Mouse (Mus musculus): ENCODE results near the gene Golgb1. TPM values are rescaled to one million over a fixed set of nuclear protein-coding genes. Genes with fewer than 3 reads are reported as not detected.

The Golgb1 gene
- total and polyA plus RNA-seq, 3 experiments = 16.8 to 35.0 (median 34.1) TPM

- Histone ChIP-seq H3K4me3 (ENCODE audit: control insufficient read depth in 1 of 2, insufficient read depth in 1 of 2, low read depth in 2 of 2, low read length in 2 of 2) (no peak overlapping the region), H3K4me1 (ENCODE audit: control insufficient read depth in 1 of 2, insufficient read depth in 2 of 2, low read length in 2 of 2) (no peaks in the 10 kb centered on the region), H3K9me3 (replicated peaks; ENCODE audit: insufficient read depth, low read length) (no peaks in the 10 kb centered on the region), H3K27ac (ENCODE audit: control insufficient read depth, low read depth, low read length) (no peak overlapping the region), H3K27me3 (ENCODE audit: control insufficient read depth in 1 of 2, insufficient read depth in 2 of 2, low read length in 2 of 2) (peaks cover 3% of the 10 kb centered on the region in 2 experiments; a peak in 3 of 4 replicates), H3K36me3 (ENCODE audit: control insufficient read depth in 1 of 2, insufficient read depth in 2 of 2, low read length in 2 of 2) (no peaks in the 10 kb centered on the region), H3K9ac (ENCODE audit: control insufficient read depth, low read depth, low read length, poor library complexity, severe bottlenecking) (no peak overlapping the region), H3K79me2 (ENCODE audit: control insufficient read depth, insufficient read depth, low read length, poor library complexity) (no peaks in the 10 kb centered on the region)
- DNase-seq (ENCODE audit: low read depth, low spot score) = no peak
- TF ChIP-seq ETS1 (IDR thresholded peaks at IDR 0.05; ENCODE audit: low read depth, low read length) (no peak), E2F4 (IDR thresholded peaks at IDR 0.05; ENCODE audit: borderline replicate concordance, low read depth, low read length) (no peak), MAZ (IDR thresholded peaks at IDR 0.05; ENCODE audit: low read depth, low read length) (no peak), ZC3H11A (IDR thresholded peaks at IDR 0.05; ENCODE audit: low read depth, low read length) (no peak), ZNF384 (IDR thresholded peaks at IDR 0.05; ENCODE audit: low read depth, low read length) (no peak), MAX (IDR thresholded peaks at IDR 0.05; ENCODE audit: low read length) (no peak), USF1 (IDR thresholded peaks at IDR 0.05; ENCODE audit: low read depth, low read length) (no peak), TBP (IDR thresholded peaks at IDR 0.05; ENCODE audit: low read depth, low read length) (no peak), TAL1 (IDR thresholded peaks at IDR 0.05; ENCODE audit: low read length) (no peak), RCOR1 (IDR thresholded peaks at IDR 0.05; ENCODE audit: low read depth, low read length) (no peak), NRF1 (IDR thresholded peaks at IDR 0.05; ENCODE audit: insufficient read depth, low read depth, low read length, poor library complexity, severe bottlenecking) (no peak), SMC3 (IDR thresholded peaks at IDR 0.05; ENCODE audit: low read depth, low read length) (no peak), KAT2A (conservative IDR thresholded peaks at IDR 0.05; ENCODE audit: low read depth, low read length) (no peak)
Observed at GRCm38 (mm10) chr16:36979127-36979526, 104.2 kb downstream of the Golgb1 start.

Other genes starting within 250 kb of the Golgb1 start
- gene Cd86, start 209.1 kb upstream of the Golgb1 start, total RNA-seq (2012; rRNA removed) = not detected in 2 replicates
- not detected for gene Cd86, start 209.1 kb upstream of the Golgb1 start, polyA plus RNA-seq (2012; ENCODE audit: insufficient read depth in 1 of 2, insufficient read length in 2 of 2, low read depth in 1 of 2, low replicate concordance in 2 of 2, missing spikeins in 1 of 2)
- not detected in 2 replicates for gene Ildr1, start 181.2 kb upstream of the Golgb1 start, total RNA-seq (2012; rRNA removed)
- not detected for gene Ildr1, start 181.2 kb upstream of the Golgb1 start, polyA plus RNA-seq (2012; ENCODE audit: insufficient read depth in 1 of 2, insufficient read length in 2 of 2, low read depth in 1 of 2, low replicate concordance in 2 of 2, missing spikeins in 1 of 2)
- gene Slc15a2, start 90.2 kb upstream of the Golgb1 start, total RNA-seq (2012; rRNA removed) = not detected in 2 replicates
- gene Slc15a2, start 90.2 kb upstream of the Golgb1 start, polyA plus RNA-seq (2012; ENCODE audit: insufficient read depth in 1 of 2, insufficient read length in 2 of 2, low read depth in 1 of 2, low replicate concordance in 2 of 2, missing spikeins in 1 of 2) = not detected
- gene Iqcb1, start 46.8 kb upstream of the Golgb1 start, total RNA-seq (2012; rRNA removed) = 8.7 and 11.2 TPM in 2 replicates
- 10 to 100 TPM in 1 of 2 experiments, not detected in 1; 14.2 TPM for gene Iqcb1, start 46.8 kb upstream of the Golgb1 start, polyA plus RNA-seq (2012; ENCODE audit: insufficient read depth in 1 of 2, insufficient read length in 2 of 2, low read depth in 1 of 2, low replicate concordance in 2 of 2, missing spikeins in 1 of 2)
- gene Eaf2, start 137 bp upstream of the Golgb1 start, total RNA-seq (2012; rRNA removed) = 0.27 and 0.65 TPM in 2 replicates
- under 1 TPM in 1 of 2 experiments, not detected in 1; 0.68 TPM for gene Eaf2, start 137 bp upstream of the Golgb1 start, polyA plus RNA-seq (2012; ENCODE audit: insufficient read depth in 1 of 2, insufficient read length in 2 of 2, low read depth in 1 of 2, low replicate concordance in 2 of 2, missing spikeins in 1 of 2)
- gene Hcls1, start 59.8 kb downstream of the Golgb1 start, total RNA-seq (2012; rRNA removed) = 54.7 and 57.4 TPM in 2 replicates
- gene Hcls1, start 59.8 kb downstream of the Golgb1 start, polyA plus RNA-seq (2012; ENCODE audit: insufficient read depth in 1 of 2, insufficient read length in 2 of 2, low read depth in 1 of 2, low replicate concordance in 2 of 2, missing spikeins in 1 of 2) = 10 to 100 TPM in 1 of 2 experiments, not detected in 1; 91.4 TPM
- 0.15 and 0.20 TPM in 2 replicates for gene Fbxo40, start 115.3 kb downstream of the Golgb1 start, total RNA-seq (2012; rRNA removed)
- gene Fbxo40, start 115.3 kb downstream of the Golgb1 start, polyA plus RNA-seq (2012; ENCODE audit: insufficient read depth in 1 of 2, insufficient read length in 2 of 2, low read depth in 1 of 2, low replicate concordance in 2 of 2, missing spikeins in 1 of 2) = under 1 TPM in 1 of 2 experiments, not detected in 1; 0.08 TPM
- 15.1 and 17.2 TPM in 2 replicates for gene Polq, start 136.6 kb downstream of the Golgb1 start, total RNA-seq (2012; rRNA removed)
- 10 to 100 TPM in 1 of 2 experiments, not detected in 1; 13.6 TPM for gene Polq, start 136.6 kb downstream of the Golgb1 start, polyA plus RNA-seq (2012; ENCODE audit: insufficient read depth in 1 of 2, insufficient read length in 2 of 2, low read depth in 1 of 2, low replicate concordance in 2 of 2, missing spikeins in 1 of 2)

Measured in MEL (cell line).